Mouse (Mus musculus) stomach, postnatal 0 days (tissue): ENCODE results near the gene Btbd17. TPM values are rescaled to one million over a fixed set of nuclear protein-coding genes. Genes with fewer than 3 reads are reported as not detected.

ENCODE experiments used
- ATAC-seq: fragments of 200-750 bp; cut with Nextera tagmentation; 2 replicates; pipeline ENCODE4 v1.8.0; 2017; ENCODE audit not compliant: low FRiP score, low TSS enrichment
- DNase-seq: peaks from one replicate; pipeline ENCODE4 v3.0.0-alpha.2; 2016; ENCODE audit warnings: low spot score
- H3K27ac ChIP-seq: fragments of 300-500 bp; sonication (generic); replicated peaks from 2 replicates; pipeline ENCODE4 v1.5.1; 2014; ENCODE audit warnings: mild to moderate bottlenecking, control low read depth
- H3K27me3 ChIP-seq: fragments of 300-500 bp; sonication (generic); 2 replicates; pipeline ENCODE4 v1.6.1; 2014; ENCODE audit warnings: low read length; ENCODE audit not compliant: control insufficient read depth, insufficient read depth
- H3K36me3 ChIP-seq: fragments of 300-500 bp; sonication (generic); 2 replicates; pipeline ENCODE4 v1.6.1; 2014; ENCODE audit warnings: low read length, mixed read lengths; ENCODE audit not compliant: control insufficient read depth, insufficient read depth
- H3K4me1 ChIP-seq: fragments of 300-500 bp; sonication (generic); replicated peaks from 2 replicates; pipeline ENCODE4 v1.6.1; 2014; ENCODE audit warnings: antibody characterized with exemption; ENCODE audit not compliant: control insufficient read depth, insufficient read depth
- H3K4me2 ChIP-seq: fragments of 300-500 bp; sonication (generic); replicated peaks from 2 replicates; pipeline ENCODE4 v1.6.1; 2014; ENCODE audit warnings: low read depth, mild to moderate bottlenecking, control low read depth, moderate library complexity
- H3K4me3 ChIP-seq: fragments of 300-500 bp; sonication (generic); 2 replicates; pipeline ENCODE4 v1.5.1; 2014; ENCODE audit warnings: low read depth, low read length, control low read depth
- H3K9ac ChIP-seq: fragments of 300-500 bp; sonication (generic); 2 replicates; pipeline ENCODE4 v1.6.1; 2014; ENCODE audit warnings: mild to moderate bottlenecking, low read length, control low read depth, mixed read lengths
- H3K9me3 ChIP-seq: fragments of 300-500 bp; sonication (generic); 2 replicates; pipeline ENCODE4 v1.6.1; 2016; ENCODE audit warnings: low read length; ENCODE audit not compliant: control insufficient read depth
- CTCF ChIP-seq: IDR thresholded peaks from 2 replicates; pipeline ENCODE4 v1.5.1; 2016; ENCODE audit warnings: antibody characterized with exemption, low read depth, mild to moderate bottlenecking, moderate library complexity
- EP300 ChIP-seq: optimal IDR thresholded peaks from 2 replicates; pipeline ENCODE3; 2016; ENCODE audit warnings: antibody characterized with exemption
- WGBS: fragments of 180-500 bp; shearing (Covaris S2); extraction: QIAGEN DNeasy Blood & Tissue Kit; methylation state at CpG from one replicate; pipeline ENCODE4 v1.1.7; 2014; 5-methylcytosine and 5-hydroxymethylcytosine counted together
- polyA plus RNA-seq: library from polyadenylated mRNA; unstranded; fragments of >200 nt; fragmentation: Nextera tagmentation; extraction: Ambion mirVana; gene quantifications from 2 replicates; pipeline ENCODE4 v1.2.1, GENCODE M21; 2015

The Btbd17 gene
- polyA plus RNA-seq, 1 experiment from 2014 or later = 0.74 TPM

DNA sequence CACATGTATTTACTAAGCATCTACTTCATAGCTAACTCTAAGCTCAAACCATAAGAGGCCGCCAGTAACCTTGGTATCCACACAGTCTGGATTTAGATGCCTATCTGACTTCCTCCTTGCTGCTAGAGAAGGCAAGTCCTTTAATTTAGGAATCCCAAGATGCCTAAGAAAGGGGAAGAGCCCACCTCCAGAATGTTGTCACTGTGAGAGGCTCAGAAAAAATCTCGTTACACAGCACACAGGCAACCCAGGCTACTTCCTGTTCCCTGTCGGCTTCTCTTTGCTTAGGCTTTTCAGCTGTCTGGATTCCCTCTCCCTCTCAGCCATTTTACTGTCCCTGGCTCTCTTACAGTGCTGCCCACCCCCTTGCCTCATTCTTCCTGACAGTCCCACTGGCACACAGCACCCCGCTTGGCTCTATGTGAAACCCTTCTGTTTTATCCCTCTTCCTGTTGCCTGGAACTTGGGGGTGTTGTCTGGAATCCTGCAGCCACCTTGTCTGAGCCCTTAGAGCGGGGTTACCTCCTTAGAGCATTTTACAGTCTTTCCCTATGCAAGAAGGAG lies 2.7 kb downstream of the Btbd17 start:
- H3K4me3 ChIP-seq = no peak overlapping the region
- H3K27me3 ChIP-seq = peaks cover 11% of the 10 kb centered on the region
- H3K27ac ChIP-seq = no peak overlapping the region
- TF ChIP-seq CTCF (no peak), EP300 (no peak)
- WGBS = 67% methylated on average over 5 of the region's 5 CpGs
- DNase-seq (no peak), ATAC-seq (no peak)
- H3K9ac ChIP-seq = no peak overlapping the region
- H3K36me3 ChIP-seq = no peaks in the 10 kb centered on the region
- no peaks in the 10 kb centered on the region for H3K9me3 ChIP-seq
- no peaks in the 10 kb centered on the region; the same call in 1 of the 2 replicates for H3K4me1 ChIP-seq
- H3K4me2 ChIP-seq = no peak overlapping the region

- H3K4me3 ChIP-seq = peak overlapping the region; percentile 36
- DNase-seq (peak; percentile 28), ATAC-seq (no peak)
- H3K36me3 ChIP-seq = no peaks in the 10 kb centered on the region
- TF ChIP-seq CTCF (no peak), EP300 (no peak)
- peak overlapping the region; percentile 18; the same call in 1 of the 2 replicates for H3K9ac ChIP-seq
- H3K27me3 ChIP-seq = peaks cover 11% of the 10 kb centered on the region
- peak overlapping the region; percentile 69 for H3K4me2 ChIP-seq
- no peaks in the 10 kb centered on the region; the same call in 1 of the 2 replicates for H3K4me1 ChIP-seq
- no peaks in the 10 kb centered on the region for H3K9me3 ChIP-seq
- H3K27ac ChIP-seq = no peak overlapping the region
- WGBS = under 1% methylated on average over 57 of the region's 59 CpGs
Observed at GRCm38 (mm10) chr11:114791891-114792411, 3.8 kb downstream of the Btbd17 start.

GRCm38 (mm10) chr11:114791351-114791889 lies 4.3 kb downstream of the Btbd17 start:
- Histone ChIP-seq H3K4me1 (no peaks in the 10 kb centered on the region; the same call in 1 of the 2 replicates), H3K36me3 (no peaks in the 10 kb centered on the region), H3K27me3 (peaks cover 11% of the 10 kb centered on the region), H3K4me2 (peak overlapping the region; percentile 69), H3K9me3 (no peaks in the 10 kb centered on the region), H3K27ac (no peak overlapping the region), H3K4me3 (peak overlapping the region; percentile 36), H3K9ac (peak overlapping the region; percentile 18; the same call in 1 of the 2 replicates)
- DNase-seq (no peak), ATAC-seq (no peak)
- 3% methylated on average over 50 of the region's 50 CpGs for WGBS
- TF ChIP-seq CTCF = no peak
- TF ChIP-seq EP300 = no peak

DNA sequence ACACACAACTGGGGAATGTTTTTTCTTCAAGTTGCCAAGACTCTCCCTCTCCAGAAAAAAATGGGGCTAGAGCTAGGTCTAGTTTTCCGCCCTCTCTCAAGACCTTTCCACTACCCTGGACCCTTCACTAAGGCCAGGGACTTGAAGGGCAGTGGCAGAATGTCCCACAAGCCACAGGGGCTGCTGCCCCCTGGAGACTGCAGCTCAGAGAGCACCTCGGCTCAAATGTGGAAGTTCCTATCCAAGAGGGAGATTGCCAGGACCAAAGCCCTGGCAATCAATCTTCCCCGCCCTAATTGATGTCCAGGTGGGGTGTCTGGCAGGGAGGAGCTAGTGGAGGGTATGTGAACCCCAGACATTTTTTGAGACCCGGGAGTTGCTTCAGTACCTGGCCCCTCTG lies 4.9 kb downstream of the Btbd17 start:
- Histone ChIP-seq H3K27ac (no peak overlapping the region), H3K4me3 (no peak overlapping the region), H3K9me3 (no peaks in the 10 kb centered on the region), H3K36me3 (no peaks in the 10 kb centered on the region), H3K4me1 (no peaks in the 10 kb centered on the region; the same call in 1 of the 2 replicates), H3K27me3 (peaks cover 11% of the 10 kb centered on the region), H3K9ac (no peak overlapping the region), H3K4me2 (no peak overlapping the region)
- no peak for ATAC-seq
- WGBS = 32% methylated on average over 4 of the region's 4 CpGs
- TF ChIP-seq EP300 = no peak
- peak; percentile 36 for TF ChIP-seq CTCF
- no peak for DNase-seq

DNA sequence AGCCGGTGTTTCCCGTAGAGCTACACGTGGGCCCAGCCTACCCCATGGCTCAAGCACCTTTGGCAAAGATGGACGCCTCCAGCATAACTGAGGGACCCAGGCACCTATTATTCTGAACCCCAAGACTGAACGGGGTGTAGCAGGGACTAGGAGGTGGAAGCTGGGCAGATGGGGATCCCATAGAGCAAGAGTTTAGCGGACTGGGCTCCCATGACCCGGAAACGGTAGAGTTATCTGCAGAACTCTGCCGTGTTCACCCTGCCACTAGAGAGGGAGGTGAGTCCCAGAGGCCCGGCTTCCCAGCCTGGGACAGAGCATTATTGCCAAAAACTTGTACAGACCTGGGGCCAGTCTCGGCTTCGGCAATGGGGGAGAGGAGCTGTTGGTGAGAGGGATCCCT lies 5.6 kb downstream of the Btbd17 start:
- Histone ChIP-seq H3K9ac (no peak overlapping the region), H3K27me3 (peaks cover 11% of the 10 kb centered on the region), H3K27ac (no peak overlapping the region), H3K4me1 (no peaks in the 10 kb centered on the region; the same call in 1 of the 2 replicates), H3K4me2 (no peak overlapping the region), H3K36me3 (no peaks in the 10 kb centered on the region), H3K4me3 (no peak overlapping the region), H3K9me3 (no peaks in the 10 kb centered on the region)
- no peak for DNase-seq
- ATAC-seq = no peak
- no peak for TF ChIP-seq EP300
- no peak for TF ChIP-seq CTCF
- WGBS = 70% methylated on average over 12 of the region's 12 CpGs

DNA sequence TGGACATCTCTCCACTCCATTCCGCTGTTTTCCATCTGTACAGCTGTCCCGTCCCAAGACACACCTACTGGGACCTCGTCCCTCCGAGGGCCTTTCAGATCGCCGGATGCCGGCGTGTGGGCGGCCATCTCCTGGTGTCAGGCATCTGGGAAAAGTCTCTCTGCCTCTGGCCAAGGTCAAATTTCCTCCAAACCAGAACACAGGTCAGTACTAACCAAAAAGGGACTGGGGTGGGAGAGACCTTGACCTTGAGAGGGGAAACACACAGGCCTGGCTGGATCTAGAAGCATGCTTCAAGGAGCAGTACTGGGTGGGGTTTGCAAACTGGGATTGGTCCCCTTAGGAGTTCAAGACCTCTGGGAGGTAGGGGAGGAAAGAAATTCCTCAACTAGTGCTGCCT lies 6.0 kb downstream of the Btbd17 start:
- peaks cover 11% of the 10 kb centered on the region for H3K27me3 ChIP-seq
- H3K4me2 ChIP-seq = no peak overlapping the region
- H3K4me1 ChIP-seq = no peaks in the 10 kb centered on the region; the same call in 1 of the 2 replicates
- DNase-seq = no peak
- no peaks in the 10 kb centered on the region for H3K36me3 ChIP-seq
- H3K4me3 ChIP-seq = no peak overlapping the region
- H3K27ac ChIP-seq = no peak overlapping the region
- no peaks in the 10 kb centered on the region for H3K9me3 ChIP-seq
- TF ChIP-seq CTCF (no peak), EP300 (no peak)
- no peak for ATAC-seq
- 65% methylated on average over 9 of the region's 9 CpGs for WGBS
- H3K9ac ChIP-seq = no peak overlapping the region
